Mouse (Mus musculus) frontal cortex, adult 2 months (tissue): ENCODE measurements around the gene Sac3d1. TPM values are rescaled to one million over a fixed set of nuclear protein-coding genes. Genes with fewer than 3 reads are reported as not detected.

ENCODE experiments used
- DNase-seq, 2 experiments: peaks; one replicate each; pipeline ENCODE4 v3.0.0; 2022; ENCODE audit warnings: low spot score in 1 of 2; ENCODE audit errors: extremely low spot score in 1 of 2
- polyA plus RNA-seq: library from polyadenylated mRNA; depleted of rRNA; stranded (reverse); fragments of >200 nt; gene quantifications from 2 replicates; pipeline ENCODE4 v1.2.3, GENCODE M21; 2012

Sac3d1 gene
- polyA plus RNA-seq, 1 experiment = 24.2 TPM

DNA sequence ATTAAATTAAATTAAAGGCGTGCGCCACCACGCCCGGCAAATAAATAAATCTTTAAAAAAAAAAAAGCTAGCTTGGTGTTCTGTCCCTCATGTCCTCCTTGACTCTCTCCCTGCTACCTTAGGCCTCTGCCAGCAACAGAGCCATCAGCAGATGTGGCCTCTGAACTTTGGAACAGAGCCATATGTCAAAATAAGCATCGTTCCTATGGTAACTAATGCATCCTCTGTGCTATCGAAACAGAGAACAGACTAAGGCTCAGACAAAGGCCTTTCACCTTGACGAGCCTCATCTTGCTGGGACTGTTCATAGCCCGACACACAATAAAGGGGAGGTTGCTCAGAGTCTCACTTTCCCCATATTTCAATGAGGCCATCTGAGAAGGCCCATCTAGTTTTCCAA lies 4.9 kb upstream of the Sac3d1 start:
- no peak for DNase-seq

DNA sequence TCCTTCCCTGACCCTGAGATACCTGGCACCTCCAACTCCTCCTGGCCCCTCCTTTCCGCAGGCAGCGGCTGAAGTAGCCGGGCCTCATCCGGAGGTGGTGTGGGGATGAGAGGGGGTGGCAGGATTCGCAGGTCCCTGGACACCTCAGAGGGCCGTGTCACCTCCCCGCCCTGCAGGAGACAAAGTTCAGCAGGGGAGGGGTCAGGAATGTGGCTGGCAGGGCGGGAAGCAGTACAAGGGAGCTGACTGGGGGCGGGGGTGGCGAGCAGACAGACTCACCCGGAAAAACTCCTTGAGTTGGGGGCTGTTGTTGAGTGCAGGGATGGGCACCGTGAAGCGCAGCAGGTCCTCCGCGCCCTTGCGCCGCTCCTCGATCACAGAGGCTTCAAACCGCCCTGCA lies 3.3 kb upstream of the Sac3d1 start:
- no peak for DNase-seq

DNA sequence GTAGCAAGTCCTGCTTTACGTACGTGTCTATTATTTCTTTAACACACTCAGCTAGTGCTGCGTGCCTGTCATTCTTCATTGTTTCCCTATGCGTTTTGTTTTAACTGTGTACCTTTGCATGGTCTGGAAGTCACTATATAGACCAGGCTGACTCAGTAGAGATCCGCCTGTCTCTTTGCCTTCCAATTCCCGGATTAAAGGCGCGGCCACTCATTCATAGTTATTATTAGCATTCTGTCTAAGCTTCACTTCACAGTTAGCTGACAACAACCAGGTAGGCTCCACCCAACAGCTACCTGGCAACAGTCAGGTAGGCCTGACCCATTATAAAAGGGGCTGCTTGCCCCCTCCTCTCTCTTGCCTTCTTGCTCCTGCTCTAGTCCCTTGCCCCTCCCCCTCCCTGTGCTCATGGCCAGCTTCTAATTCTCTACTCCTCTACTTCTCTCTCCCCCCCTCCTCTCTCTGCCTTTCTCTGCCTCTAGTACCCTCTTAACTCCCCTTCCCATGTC lies 281 bp upstream of the Sac3d1 start:
- no peak for DNase-seq

DNA sequence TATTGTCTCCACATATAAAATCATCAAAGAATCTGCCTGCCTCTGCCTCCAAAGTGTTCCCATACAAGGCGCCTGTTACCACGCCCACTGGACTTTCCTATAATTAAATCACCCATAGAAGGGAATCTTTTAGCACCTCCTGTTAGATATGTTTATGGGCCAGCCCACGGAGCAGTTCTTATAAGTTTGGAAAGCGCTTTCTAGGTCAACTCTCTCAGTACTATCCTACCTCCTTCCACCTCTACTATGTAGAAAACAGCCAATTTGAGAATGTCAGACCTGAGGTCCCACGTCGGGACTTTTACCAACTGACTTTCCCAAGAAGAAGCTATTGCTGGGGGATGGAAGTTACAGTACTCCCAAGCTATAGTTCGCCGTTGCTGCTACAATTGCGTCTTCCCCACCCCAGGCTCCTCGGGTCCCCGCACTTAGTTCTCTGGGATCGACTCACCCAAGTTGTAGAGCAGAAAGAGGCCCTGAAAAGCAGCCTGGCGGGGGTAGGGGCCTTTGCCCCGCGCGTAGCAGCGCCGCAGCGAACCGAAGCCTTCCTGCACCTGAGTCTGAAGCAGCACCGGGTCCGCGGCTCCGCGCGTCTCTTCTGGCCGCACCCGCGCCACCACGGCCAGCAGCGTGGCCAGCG lies 984 bp downstream of the Sac3d1 start:
- DNase-seq = peak in 1 of 2 experiments; percentile 28

DNA sequence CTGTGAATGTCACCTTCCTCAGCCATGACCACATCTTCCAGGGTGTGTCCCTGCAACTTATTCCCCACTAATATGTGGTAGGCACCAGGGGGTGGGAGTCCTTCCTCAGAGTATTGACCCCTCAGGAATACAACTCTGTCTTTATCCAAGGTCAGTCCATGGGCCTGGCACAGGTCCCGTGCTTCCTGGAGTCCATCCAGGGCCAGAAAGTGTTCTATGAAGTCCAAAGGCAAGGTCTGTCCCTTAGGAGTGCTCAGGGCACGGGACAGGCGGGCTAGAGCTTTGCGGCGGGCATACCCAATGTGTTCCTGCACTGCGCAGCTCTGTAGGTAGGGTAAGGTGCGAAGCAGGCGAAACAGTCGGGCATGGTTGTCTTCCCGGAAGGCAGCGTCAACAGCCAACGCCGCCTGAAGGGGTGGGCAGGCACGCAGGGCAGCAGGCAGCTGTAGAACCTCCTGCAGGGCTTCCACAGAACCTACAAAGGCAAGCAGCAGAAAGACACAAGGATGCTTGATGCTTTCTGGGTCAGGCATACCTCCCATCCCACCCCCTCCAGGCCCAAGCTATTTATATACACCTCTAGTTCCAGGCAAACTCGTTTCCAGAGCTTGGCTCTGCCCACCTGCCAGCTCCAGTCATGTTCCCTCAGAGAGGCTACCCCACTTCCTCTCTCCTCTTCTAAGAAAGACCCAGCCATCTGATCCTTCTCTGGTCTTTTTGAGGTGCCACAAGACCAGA lies 2.2 kb downstream of the Sac3d1 start:
- DNase-seq = peak in 1 of 2 experiments; percentile 25

DNA sequence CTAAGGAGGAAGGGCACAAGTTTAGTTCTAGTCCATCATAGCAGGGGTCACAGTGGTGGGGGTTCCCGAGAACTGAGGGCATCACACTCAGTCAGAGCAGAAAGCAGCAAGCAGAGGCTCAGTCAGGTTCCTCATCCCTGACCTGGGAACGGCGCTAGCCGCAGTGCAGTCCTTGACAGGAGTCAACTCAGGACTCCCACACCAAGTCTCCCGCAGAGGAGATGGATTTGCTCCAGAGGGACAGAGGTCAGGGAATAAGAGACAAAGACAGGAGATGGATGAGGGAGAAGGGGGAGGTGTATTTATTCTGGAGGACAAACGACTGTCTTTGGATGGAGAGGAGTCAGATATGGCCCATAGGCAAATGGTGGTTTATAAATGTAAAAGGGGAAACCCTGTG lies 5.3 kb downstream of the Sac3d1 start:
- no peak for DNase-seq

DNA sequence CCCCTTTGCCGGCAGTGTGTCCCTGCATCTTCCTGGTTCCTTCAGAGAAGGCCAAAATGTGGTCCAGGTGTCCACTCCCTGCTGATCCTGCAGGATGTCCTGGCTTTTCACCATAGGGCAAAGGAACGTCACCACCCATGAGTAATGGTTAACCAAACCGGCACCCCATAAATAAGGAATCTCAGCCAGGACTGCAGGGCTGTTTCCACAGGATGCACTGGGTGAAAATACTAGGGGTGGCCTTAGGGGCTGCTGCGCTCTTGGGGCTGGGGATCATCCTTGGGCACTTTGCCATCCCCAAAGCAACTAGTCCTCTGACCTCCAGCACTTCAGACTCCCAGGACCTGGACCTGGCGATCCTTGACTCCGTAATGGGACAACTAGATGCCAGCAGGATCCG lies 12.9 kb downstream of the Sac3d1 start, which contains the start of gene Naaladl1:
TSS of gene Naaladl1 (plus strand) at position 197 of the 400 bp plus-strand sequence.
- DNase-seq = no peak

DNA sequence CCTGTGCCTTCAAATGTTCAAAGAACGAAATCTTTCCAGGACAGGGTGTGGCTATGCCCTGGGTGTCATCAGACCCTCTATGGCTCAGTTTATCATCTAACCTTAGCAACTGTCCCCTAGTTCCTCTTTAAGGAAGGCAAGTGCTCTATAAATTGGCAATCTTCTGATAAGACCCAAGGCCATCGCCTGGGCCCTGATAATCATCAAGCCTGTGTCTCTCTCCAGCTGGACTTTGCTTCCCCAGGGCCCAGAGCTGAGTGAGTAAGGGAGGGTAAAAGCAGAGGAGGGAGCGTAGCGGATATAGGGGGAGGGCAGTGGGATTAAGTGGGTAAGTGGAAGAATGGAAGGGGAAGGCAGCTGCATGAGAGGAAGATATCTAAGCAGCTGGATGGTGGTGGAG lies 14.0 kb downstream of the Sac3d1 start:
- no peak for DNase-seq

DNA sequence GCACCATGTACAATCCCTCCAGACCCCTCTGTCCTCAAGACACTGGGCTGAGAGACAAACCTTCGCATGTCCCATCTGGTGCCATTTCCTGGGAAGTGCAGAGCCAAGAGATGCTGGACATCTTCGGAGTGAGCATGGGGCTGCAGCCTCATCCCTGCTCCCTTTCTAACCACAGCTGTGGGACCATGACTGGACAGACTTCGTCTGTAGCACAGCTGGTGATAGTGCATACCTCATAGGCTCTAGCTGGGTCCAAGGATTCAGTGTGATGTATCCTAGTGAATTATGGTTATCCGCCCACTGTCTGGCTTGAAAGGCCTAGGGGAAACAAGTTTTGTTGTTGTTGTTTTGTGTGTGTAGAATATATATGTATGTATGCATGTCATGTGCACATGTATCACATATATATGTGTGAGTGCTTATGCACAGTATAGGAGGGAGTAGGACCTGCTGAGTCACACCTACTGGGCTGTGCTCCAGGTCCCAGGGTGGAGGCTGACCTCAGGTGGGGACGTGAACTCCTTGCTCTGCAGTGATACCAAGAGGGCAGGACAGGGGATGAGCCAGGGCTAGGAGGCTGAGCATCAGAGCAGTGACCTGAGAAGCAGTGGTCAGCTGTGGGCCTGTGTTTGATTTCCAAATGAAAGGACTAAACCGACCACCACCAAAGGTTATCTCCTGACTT lies 16.1 kb downstream of the Sac3d1 start:
- no peak for DNase-seq

DNA sequence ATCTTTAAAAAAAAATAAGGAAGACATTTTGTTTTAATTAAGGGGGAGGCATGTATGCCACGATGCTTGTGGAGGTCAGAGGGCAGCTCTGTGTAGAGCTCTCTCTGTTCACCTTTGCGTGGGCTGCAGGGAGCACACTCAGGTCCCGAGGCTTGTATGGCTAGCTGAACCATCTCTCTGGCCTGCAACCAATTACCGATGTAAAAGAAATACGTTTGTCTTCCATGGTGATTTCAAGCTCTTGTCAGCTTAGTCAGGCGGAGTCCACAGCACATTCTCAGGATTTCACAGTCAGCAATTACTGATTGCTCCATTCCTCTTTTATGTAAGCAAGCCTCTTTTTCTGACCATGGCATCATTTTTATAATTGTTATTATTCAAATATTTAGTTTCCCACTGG lies 17.3 kb downstream of the Sac3d1 start:
- DNase-seq = no peak

DNA sequence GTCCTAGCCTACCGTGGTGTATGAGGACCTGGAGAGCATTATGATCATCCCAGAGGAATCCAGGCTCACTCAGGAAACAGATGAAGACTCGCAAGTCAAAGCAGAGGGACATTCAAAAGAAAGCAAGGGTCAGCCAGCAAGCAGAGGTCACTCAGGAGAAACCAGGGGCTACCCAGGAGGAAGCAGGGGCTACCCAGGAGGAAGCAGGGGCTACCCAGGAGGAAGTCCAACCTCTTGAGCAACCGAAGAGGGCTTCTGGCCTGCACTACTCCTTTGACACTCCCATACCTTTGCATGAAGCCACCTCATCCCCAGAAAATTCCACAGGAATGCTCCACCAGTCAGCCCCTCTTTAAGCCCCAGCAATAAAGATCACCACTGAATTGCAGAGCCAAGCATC lies 20.6 kb downstream of the Sac3d1 start:
- no peak for DNase-seq

DNA sequence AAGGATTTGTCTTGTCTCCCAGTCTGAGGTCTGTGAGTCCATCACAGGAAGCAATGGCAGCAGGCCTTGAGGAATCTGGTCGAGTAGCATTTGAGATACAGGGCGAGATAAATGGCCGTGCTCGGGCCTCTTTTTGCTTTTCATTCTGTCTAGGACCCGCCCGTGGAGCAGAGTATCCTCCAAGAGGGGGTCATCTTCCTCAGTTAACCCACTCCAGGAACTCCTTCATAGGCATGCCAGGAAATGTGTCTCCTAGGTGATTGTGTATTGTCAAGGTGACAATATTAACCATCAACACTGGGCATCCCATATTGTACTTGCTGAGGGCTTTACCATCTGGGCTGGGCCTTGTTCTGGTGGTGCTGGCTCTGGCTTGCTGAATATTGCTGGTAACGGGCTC lies 24.3 kb downstream of the Sac3d1 start, which contains the start of gene AC131692.1:
TSS of gene AC131692.1 (plus strand) at position 301 of the 400 bp plus-strand sequence.
- DNase-seq = no peak

DNA sequence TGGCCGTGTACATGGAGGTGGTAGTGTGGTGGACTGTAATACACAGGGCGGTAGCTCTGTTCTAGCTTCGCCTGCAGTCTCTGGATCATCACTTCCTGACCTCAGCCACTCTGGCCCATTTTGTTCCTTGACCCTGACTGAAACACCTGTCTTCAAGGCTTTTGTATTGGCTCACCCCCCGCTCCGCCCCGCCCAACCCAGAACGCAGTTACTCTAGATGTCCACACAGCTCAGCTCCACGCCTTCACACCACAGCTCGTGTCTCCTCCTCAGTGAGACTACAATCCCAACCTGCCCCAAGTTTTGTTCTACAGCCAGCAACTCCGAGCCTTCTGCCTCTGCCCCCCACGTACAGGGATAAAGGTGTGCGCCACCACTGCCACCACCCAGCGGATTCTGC lies 29.6 kb downstream of the Sac3d1 start:
- DNase-seq = no peak

DNA sequence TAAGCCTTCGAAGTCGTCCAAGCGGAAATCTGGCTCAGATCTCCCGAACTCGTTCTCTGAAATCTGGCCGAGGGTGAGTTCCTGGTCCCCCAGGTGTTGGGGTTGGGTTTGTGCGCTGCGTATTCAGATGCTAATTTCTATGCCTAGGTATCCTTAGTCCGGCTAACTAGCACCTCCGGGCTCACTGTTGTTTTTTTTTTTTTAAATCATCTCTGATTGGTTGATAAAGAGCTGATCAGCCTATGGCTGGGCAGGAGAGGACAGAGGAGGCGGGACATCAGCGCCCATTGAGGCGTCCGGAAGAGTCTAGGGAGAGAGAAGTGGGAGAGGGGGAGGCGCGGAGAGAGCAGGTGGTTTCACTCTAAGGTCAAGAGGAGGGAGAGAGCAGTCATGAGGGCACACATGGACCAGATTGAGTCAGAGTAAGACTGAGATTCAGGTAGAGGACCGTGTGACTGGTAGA lies 33.0 kb downstream of the Sac3d1 start:
- DNase-seq = no peak

DNA sequence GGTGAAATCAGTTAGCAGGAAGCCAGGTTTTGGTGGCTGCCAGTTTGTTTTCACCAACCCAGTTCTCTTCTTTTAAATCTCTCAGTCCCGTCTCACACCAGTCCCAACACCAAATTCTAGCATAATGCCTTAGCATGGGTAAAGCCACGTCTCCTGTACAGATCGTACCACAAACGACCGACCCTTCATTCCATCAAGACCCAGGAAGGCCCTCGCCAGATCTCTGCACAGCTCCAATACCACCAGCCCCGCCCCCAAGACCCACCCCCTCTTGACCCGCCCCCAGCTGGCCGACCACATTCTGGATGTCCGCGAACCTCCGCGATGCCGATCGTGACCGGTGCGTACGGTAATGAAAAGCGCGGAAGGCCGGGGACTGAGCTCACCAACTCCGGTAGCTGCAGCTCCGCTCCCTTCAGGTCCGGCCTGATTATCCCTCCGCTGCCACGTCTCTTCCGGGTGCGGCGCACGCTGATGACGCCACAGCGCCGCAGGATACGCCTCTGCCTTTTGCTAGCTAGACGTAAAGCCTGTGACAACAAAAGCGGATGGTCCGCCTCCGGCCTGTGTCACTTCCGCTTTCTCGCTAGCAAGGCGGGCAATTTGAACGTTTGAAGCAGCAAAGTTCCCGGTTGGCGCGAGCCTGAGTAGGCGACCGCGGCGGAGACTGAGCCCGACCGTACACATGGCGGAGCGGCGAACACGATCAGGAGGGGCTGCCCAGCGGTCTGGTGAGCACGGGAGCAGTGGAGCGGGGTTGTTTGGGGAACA lies 33.8 kb downstream of the Sac3d1 start, which contains the start of the genes Zfpl1 and Cdca5:
TSS of gene Zfpl1 (minus strand) at position 479 of the 771 bp plus-strand sequence.
TSS of gene Cdca5 (plus strand) at position 506 of the 771 bp plus-strand sequence.
- peak; percentile 96 to 98 for DNase-seq

DNA sequence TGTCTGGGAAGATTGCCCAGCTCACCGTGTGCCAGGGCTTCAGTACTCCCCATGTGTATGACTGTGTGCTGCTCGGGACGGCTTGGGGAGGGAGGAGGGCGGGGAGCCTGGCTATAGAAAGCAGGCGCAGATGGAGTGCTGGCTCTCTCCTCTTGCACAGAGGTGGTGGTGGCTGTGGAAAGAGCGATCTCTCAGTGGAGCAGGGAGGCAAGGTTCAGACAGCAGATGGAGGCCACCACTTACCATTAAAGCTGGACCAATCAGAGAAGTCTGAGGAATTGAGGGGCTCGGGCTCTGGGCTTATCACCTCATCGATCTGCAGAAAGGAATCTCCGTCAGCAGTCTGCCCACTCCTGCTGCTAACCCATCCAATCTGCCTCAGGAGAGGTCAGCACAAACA lies 36.3 kb downstream of the Sac3d1 start, which contains the start of gene Gm28374:
TSS of gene Gm28374 (minus strand) at position 101 of the 400 bp plus-strand sequence.
- DNase-seq = no peak

DNA sequence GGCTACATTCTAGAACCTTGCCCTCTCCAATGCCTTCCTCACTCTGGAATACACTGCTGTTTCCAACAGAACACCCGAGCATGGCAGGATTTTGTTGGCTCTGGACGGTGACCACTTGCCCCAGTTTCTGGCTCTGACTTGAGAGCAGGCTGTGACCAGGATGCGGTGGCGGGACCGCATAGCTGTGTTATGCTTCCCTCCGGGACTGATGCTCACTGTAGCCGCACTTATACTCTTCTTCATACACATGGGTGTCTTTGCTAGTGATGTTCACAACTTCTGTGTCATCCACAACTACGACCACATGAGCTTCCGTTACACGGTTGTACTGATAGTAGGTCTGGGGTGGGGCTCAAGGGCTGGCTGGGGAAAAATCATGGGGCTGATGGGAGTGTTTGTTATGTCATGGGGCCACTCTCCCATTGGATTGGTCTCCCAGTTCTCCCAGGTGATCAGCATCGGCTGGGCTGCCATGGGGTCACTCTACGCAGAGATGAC lies 38.4 kb downstream of the Sac3d1 start, which contains the start of gene Tmem262:
TSS of gene Tmem262 (plus strand) at position 51 of the 498 bp plus-strand sequence.
- DNase-seq = no peak

DNA sequence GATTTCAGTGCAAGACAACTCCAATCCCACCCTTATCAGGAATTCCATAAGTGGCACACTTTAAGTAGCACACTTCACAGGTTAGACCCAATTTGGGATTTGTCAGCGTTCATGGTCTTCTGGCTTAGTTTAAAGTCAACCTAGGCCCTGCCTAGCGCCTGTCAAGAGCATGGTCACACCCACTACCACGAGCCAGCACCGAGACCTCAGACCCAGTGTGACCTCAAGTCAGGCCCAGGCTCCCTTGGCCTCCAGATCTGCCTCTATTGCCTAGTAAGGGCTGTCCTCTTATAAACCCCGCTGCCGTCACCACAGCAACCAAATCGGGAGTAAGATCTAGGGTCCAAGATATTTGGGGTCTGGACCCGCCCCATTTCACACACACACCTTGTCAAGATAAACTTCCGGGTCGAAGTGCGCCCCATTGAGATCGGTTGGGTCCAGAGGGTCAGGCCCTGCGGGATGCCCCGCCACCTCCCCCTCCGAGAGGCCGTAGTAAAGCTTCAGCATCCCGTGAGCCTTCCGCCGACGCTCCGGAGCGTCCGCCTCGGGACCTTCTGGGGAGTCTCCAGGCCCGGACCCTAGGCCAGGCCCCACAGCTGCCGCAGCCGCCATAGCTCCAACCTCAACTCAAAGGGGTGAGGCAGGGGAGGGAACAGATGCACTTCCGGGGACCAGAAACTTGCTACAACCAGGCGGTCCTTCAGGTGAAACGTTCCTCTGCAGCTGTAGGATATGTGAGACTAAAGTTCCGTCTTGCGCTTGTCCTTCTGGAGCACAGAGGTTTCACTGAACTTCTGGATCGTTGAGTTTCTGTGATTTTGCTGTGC lies 41.7 kb downstream of the Sac3d1 start, which contains the start of gene Vps51:
TSS of gene Vps51 (minus strand) at position 668 of the 830 bp plus-strand sequence.
- peak; percentile 81 to 94 for DNase-seq

DNA sequence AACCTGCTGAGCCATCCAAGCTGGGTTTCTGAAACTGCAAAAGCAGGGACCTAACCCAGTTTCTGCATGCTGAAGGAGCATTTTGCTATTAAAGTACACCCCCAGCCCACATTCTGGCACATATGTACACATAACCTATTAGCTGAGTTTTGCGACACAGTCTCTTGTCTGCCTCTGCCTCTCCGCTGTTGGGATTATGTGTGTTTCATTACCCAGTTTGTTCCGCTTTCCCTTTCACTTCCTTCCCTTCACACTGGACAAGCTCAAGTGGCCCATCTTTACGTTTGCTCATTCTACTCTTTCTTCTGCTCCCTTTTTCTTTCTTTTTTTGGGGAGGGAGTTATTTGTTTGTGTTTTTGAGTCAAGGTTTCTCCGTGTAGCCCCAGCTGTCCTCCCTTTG lies 44.6 kb downstream of the Sac3d1 start:
- DNase-seq = no peak
